Mouse (Mus musculus): ENCODE results near the gene Rhot1. TPM values are rescaled to one million over a fixed set of nuclear protein-coding genes. Genes with fewer than 3 reads are reported as not detected.

Rhot1 gene
- polyA plus RNA-seq, 1 experiment from 2014 or later, result 65.2 TPM

- Histone ChIP-seq H3K4me1 (ENCODE audit: control insufficient read depth, insufficient read depth, low read length) (no peaks in the 10 kb centered on the region), H3K9ac (ENCODE audit: low read depth, low read length) (no peak overlapping the region), H3K36me3 (ENCODE audit: control insufficient read depth, insufficient read depth, low read length) (peaks cover 7% of the 10 kb centered on the region), H3K27ac (ENCODE audit: low read depth, low read length) (no peak overlapping the region), H3K4me3 (ENCODE audit: low read depth, low read length) (no peak overlapping the region), H3K27me3 (ENCODE audit: control insufficient read depth, insufficient read depth, low read length) (no peaks in the 10 kb centered on the region), H3K4me2 (no peak overlapping the region), H3K9me3 (replicated peaks; ENCODE audit: control insufficient read depth, low read length) (no peaks in the 10 kb centered on the region)
- 63% methylated on average over 4 of the region's 4 CpGs for WGBS (ENCODE audit: insufficient replicate concordance)
- no peak for ATAC-seq (replicated peaks; ENCODE audit: insufficient number of reproducible peaks, low FRiP score, low TSS enrichment)
Measured at GRCm38 (mm10) chr11:80238306-80238705, 29.5 kb downstream of the Rhot1 start.

GRCm38 (mm10) chr11:80247026-80247425 lies 38.2 kb downstream of the Rhot1 start:
- H3K27ac ChIP-seq (ENCODE audit: low read depth, low read length), result no peak overlapping the region
- H3K9ac ChIP-seq (ENCODE audit: low read depth, low read length), result no peak overlapping the region
- H3K4me2 ChIP-seq, result no peak overlapping the region
- peaks cover 20% of the 10 kb centered on the region for H3K36me3 ChIP-seq (ENCODE audit: control insufficient read depth, insufficient read depth, low read length)
- no peak overlapping the region for H3K4me3 ChIP-seq (ENCODE audit: low read depth, low read length)
- H3K4me1 ChIP-seq (ENCODE audit: control insufficient read depth, insufficient read depth, low read length), result no peaks in the 10 kb centered on the region
- H3K9me3 ChIP-seq (replicated peaks; ENCODE audit: control insufficient read depth, low read length), result no peaks in the 10 kb centered on the region
- H3K27me3 ChIP-seq (ENCODE audit: control insufficient read depth, insufficient read depth, low read length), result no peaks in the 10 kb centered on the region
- no peak for ATAC-seq (replicated peaks; ENCODE audit: insufficient number of reproducible peaks, low FRiP score, low TSS enrichment)

GRCm38 (mm10) chr11:80248531-80248930 lies 39.7 kb downstream of the Rhot1 start:
- Histone ChIP-seq H3K4me2 (no peak overlapping the region), H3K4me3 (ENCODE audit: low read depth, low read length) (no peak overlapping the region), H3K4me1 (ENCODE audit: control insufficient read depth, insufficient read depth, low read length) (no peaks in the 10 kb centered on the region), H3K9me3 (replicated peaks; ENCODE audit: control insufficient read depth, low read length) (no peaks in the 10 kb centered on the region), H3K27ac (ENCODE audit: low read depth, low read length) (no peak overlapping the region), H3K9ac (ENCODE audit: low read depth, low read length) (no peak overlapping the region), H3K36me3 (ENCODE audit: control insufficient read depth, insufficient read depth, low read length) (peaks cover 20% of the 10 kb centered on the region), H3K27me3 (ENCODE audit: control insufficient read depth, insufficient read depth, low read length) (no peaks in the 10 kb centered on the region)
- no peak for ATAC-seq (replicated peaks; ENCODE audit: insufficient number of reproducible peaks, low FRiP score, low TSS enrichment)
- WGBS (ENCODE audit: insufficient replicate concordance), result 82% methylated on average over 3 of the region's 3 CpGs

- H3K4me1 ChIP-seq (ENCODE audit: control insufficient read depth, insufficient read depth, low read length), result no peaks in the 10 kb centered on the region; the same call in 1 of the 2 replicates
- no peak overlapping the region for H3K9ac ChIP-seq (ENCODE audit: low read depth, low read length)
- no peak overlapping the region for H3K27ac ChIP-seq (ENCODE audit: low read depth, low read length)
- 70% methylated on average over 8 of the region's 8 CpGs for WGBS (ENCODE audit: insufficient replicate concordance)
- H3K4me2 ChIP-seq, result no peak overlapping the region
- H3K36me3 ChIP-seq (ENCODE audit: control insufficient read depth, insufficient read depth, low read length), result peaks cover 2% of the 10 kb centered on the region
- H3K27me3 ChIP-seq (ENCODE audit: control insufficient read depth, insufficient read depth, low read length), result no peaks in the 10 kb centered on the region
- ATAC-seq (replicated peaks; ENCODE audit: insufficient number of reproducible peaks, low FRiP score, low TSS enrichment), result no peak
- H3K9me3 ChIP-seq (replicated peaks; ENCODE audit: control insufficient read depth, low read length), result no peaks in the 10 kb centered on the region
- no peak overlapping the region for H3K4me3 ChIP-seq (ENCODE audit: low read depth, low read length)
Measured at GRCm38 (mm10) chr11:80264137-80264536, 55.3 kb downstream of the Rhot1 start.

- Histone ChIP-seq H3K36me3 (ENCODE audit: control insufficient read depth, insufficient read depth, low read length) (no peaks in the 10 kb centered on the region), H3K4me1 (ENCODE audit: control insufficient read depth, insufficient read depth, low read length) (no peaks in the 10 kb centered on the region), H3K27ac (ENCODE audit: low read depth, low read length) (no peak overlapping the region), H3K4me3 (ENCODE audit: low read depth, low read length) (no peak overlapping the region), H3K4me2 (no peak overlapping the region), H3K9me3 (replicated peaks; ENCODE audit: control insufficient read depth, low read length) (no peaks in the 10 kb centered on the region), H3K27me3 (ENCODE audit: control insufficient read depth, insufficient read depth, low read length) (no peaks in the 10 kb centered on the region), H3K9ac (ENCODE audit: low read depth, low read length) (no peak overlapping the region)
- no peak for ATAC-seq (replicated peaks; ENCODE audit: insufficient number of reproducible peaks, low FRiP score, low TSS enrichment)
- WGBS (ENCODE audit: insufficient replicate concordance), result 79% methylated on average over 5 of the region's 5 CpGs
Measured at GRCm38 (mm10) chr11:80271096-80271495, 62.3 kb downstream of the Rhot1 start.

GRCm38 (mm10) chr11:80275011-80275410 lies 66.2 kb downstream of the Rhot1 start:
- Histone ChIP-seq H3K9me3 (replicated peaks; ENCODE audit: control insufficient read depth, low read length) (no peaks in the 10 kb centered on the region), H3K27me3 (ENCODE audit: control insufficient read depth, insufficient read depth, low read length) (no peaks in the 10 kb centered on the region), H3K4me3 (ENCODE audit: low read depth, low read length) (no peak overlapping the region), H3K9ac (ENCODE audit: low read depth, low read length) (no peak overlapping the region), H3K36me3 (ENCODE audit: control insufficient read depth, insufficient read depth, low read length) (no peaks in the 10 kb centered on the region), H3K4me2 (no peak overlapping the region), H3K27ac (ENCODE audit: low read depth, low read length) (no peak overlapping the region), H3K4me1 (ENCODE audit: control insufficient read depth, insufficient read depth, low read length) (no peaks in the 10 kb centered on the region)
- WGBS (ENCODE audit: insufficient replicate concordance), result 59% methylated on average over 3 of the region's 3 CpGs
- no peak for ATAC-seq (replicated peaks; ENCODE audit: insufficient number of reproducible peaks, low FRiP score, low TSS enrichment)

GRCm38 (mm10) chr11:80278054-80278453 lies 69.2 kb downstream of the Rhot1 start:
- no peak overlapping the region for H3K4me2 ChIP-seq
- no peak overlapping the region for H3K4me3 ChIP-seq (ENCODE audit: low read depth, low read length)
- ATAC-seq (replicated peaks; ENCODE audit: insufficient number of reproducible peaks, low FRiP score, low TSS enrichment), result no peak
- no peaks in the 10 kb centered on the region for H3K9me3 ChIP-seq (replicated peaks; ENCODE audit: control insufficient read depth, low read length)
- H3K27me3 ChIP-seq (ENCODE audit: control insufficient read depth, insufficient read depth, low read length), result no peaks in the 10 kb centered on the region
- 64% methylated on average over 2 of the region's 2 CpGs for WGBS (ENCODE audit: insufficient replicate concordance)
- H3K9ac ChIP-seq (ENCODE audit: low read depth, low read length), result no peak overlapping the region
- no peaks in the 10 kb centered on the region for H3K36me3 ChIP-seq (ENCODE audit: control insufficient read depth, insufficient read depth, low read length)
- H3K27ac ChIP-seq (ENCODE audit: low read depth, low read length), result no peak overlapping the region
- no peaks in the 10 kb centered on the region for H3K4me1 ChIP-seq (ENCODE audit: control insufficient read depth, insufficient read depth, low read length)

GRCm38 (mm10) chr11:80283786-80284185 lies 75.0 kb downstream of the Rhot1 start:
- ATAC-seq (replicated peaks; ENCODE audit: insufficient number of reproducible peaks, low FRiP score, low TSS enrichment), result no peak
- no peak overlapping the region for H3K4me3 ChIP-seq (ENCODE audit: low read depth, low read length)
- no peaks in the 10 kb centered on the region for H3K4me1 ChIP-seq (ENCODE audit: control insufficient read depth, insufficient read depth, low read length)
- H3K4me2 ChIP-seq, result no peak overlapping the region
- no peaks in the 10 kb centered on the region for H3K27me3 ChIP-seq (ENCODE audit: control insufficient read depth, insufficient read depth, low read length)
- H3K9me3 ChIP-seq (replicated peaks; ENCODE audit: control insufficient read depth, low read length), result no peaks in the 10 kb centered on the region
- H3K36me3 ChIP-seq (ENCODE audit: control insufficient read depth, insufficient read depth, low read length), result no peaks in the 10 kb centered on the region
- 83% methylated on average over 3 of the region's 3 CpGs for WGBS (ENCODE audit: insufficient replicate concordance)
- H3K9ac ChIP-seq (ENCODE audit: low read depth, low read length), result no peak overlapping the region
- no peak overlapping the region for H3K27ac ChIP-seq (ENCODE audit: low read depth, low read length)

- ATAC-seq (replicated peaks; ENCODE audit: insufficient number of reproducible peaks, low FRiP score, low TSS enrichment), result no peak
- no peaks in the 10 kb centered on the region for H3K27me3 ChIP-seq (ENCODE audit: control insufficient read depth, insufficient read depth, low read length)
- no peak overlapping the region for H3K27ac ChIP-seq (ENCODE audit: low read depth, low read length)
- WGBS (ENCODE audit: insufficient replicate concordance), result 31% methylated on average over 6 of the region's 6 CpGs
- H3K4me1 ChIP-seq (ENCODE audit: control insufficient read depth, insufficient read depth, low read length), result peaks cover 1% of the 10 kb centered on the region
- no peak overlapping the region for H3K4me2 ChIP-seq
- no peaks in the 10 kb centered on the region for H3K36me3 ChIP-seq (ENCODE audit: control insufficient read depth, insufficient read depth, low read length)
- H3K9ac ChIP-seq (ENCODE audit: low read depth, low read length), result no peak overlapping the region
- H3K4me3 ChIP-seq (ENCODE audit: low read depth, low read length), result no peak overlapping the region
- H3K9me3 ChIP-seq (replicated peaks; ENCODE audit: control insufficient read depth, low read length), result no peaks in the 10 kb centered on the region
Measured at GRCm38 (mm10) chr11:80284641-80285040, 75.8 kb downstream of the Rhot1 start.

Measured in heart, embryonic 11.5 days (tissue).